Mouse (Mus musculus) lung, postnatal 36 days (tissue): Measurements from ENCODE around the gene Pitpnm2.

ENCODE experiments used
- DNase-seq: peaks from one replicate; pipeline ENCODE4 v3.0.0; 2022; ENCODE audit warnings: mixed read lengths

Gene Pitpnm2

DNA sequence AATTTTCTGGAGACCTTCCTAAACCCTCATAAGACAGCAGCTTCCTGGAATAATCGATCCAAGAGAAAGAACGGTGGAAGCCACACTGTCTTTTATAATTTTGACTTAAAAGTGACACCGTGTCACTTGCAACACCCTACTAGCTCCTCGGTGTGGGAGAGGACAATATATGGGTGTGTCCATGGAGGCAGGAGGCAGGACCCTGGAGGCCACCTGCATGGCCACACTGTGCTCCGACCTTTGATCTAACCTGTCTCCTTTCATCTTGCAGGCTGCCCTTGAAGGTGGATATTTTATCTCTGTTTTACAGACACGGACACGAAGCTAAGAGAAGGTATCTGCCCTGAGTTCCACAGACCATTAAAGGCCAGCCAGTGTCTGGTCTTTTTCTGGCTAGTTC is 51.1 kb downstream of the Pitpnm2 start:
- DNase-seq, result no peak

- no peak for DNase-seq
Observed at GRCm38 (mm10) chr5:124196082-124196481, 53.5 kb downstream of the Pitpnm2 start.

DNA sequence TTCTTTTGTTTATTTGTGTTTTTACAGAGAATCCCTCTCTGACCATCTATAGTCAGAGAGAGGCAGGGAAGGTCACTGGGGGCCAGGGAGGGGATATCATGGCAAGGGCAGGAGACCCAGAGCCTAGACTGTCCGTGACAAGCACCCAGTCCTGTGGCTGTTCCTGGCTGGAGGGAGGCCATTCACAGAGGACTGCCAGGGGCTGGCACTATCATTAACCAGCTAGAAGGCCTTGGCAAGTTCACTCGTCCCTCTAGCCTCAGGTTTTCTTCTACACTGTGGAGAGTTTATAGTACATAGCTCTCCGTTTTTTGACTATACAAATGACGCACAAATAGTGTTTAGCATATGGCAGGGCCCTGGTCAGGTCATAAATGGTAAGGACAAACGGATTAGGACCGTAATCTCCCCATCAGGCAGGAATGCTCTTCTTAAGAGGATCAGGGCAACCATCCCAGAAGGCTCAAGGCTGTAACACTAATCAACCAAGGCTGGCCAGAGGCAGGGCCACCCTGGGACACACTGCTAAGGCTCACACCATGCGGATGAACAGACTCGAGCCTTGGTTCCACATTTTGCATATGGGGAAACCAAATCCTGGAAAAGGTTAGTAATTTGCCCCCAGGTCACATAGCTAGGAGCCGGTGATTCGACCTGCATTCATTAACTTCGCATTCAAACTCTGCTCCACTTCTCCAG is 55.0 kb downstream of the Pitpnm2 start:
- no peak for DNase-seq

DNA sequence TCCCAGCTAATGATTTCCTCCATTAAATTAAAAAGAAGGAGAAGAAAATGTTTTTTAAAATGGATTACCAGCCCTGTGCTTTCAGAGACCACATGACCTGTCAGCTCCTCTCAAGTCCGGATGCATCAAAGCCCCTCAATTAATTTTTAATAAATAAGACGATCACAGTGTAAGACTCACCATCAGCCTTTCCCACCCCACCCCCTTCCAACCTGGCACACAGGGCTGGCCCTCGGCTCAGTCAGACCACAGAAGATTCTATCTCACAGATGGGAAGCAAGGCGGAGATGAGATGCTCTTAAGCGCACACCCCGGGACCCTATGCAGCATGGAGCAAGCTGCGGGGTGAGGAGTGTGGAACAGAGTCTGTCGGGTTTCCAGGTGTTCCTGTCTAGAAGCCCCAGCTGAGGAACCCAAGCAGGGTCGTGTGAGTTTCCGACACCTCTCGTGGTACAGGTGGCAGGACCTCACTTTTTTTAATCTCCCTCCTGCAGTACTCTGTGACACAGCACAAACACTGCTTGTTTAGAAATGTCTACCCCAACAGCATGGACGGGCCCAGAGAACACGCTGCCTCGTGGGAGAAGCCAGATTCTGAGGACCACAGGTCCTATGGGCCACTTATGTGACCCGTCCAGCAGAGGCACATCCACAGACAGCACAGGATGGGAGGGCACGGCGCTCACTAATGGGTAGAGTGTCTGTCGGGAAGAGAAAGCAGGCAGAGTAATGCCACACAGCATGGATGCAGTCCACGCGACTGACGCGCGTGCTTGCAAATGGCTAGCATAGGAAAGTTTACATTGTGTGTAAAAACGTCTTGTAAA is 56.1 kb downstream of the Pitpnm2 start:
- no peak for DNase-seq

DNA sequence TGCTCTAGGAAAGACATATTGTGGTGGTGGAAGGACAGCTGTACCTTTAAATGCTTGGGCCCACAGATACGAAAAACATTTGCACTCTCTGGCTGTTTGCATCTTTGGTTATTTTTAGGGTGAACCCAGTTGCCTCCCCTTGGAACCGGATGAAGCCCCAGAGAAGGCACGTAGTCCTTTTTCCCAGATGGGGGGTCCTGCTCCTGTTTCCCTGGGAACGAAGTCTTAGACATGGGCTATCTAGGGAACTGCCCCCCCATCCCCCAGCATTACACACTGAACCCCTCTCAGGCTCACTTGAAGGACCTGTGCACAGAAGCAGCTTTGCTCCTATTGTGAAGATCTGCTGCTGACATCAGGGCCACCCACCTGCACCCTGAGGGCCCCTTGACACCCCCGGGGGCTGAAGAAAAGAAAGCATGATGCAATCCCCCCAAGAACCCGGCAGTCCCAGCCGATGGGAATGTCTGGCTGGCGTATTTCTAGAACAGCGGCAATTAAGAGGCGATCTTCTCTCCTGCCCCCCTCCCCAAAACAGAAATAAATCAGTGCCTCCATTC is 56.8 kb downstream of the Pitpnm2 start:
- no peak for DNase-seq

- no peak for DNase-seq
Observed at GRCm38 (mm10) chr5:124192251-124192710, 57.3 kb downstream of the Pitpnm2 start.

DNA sequence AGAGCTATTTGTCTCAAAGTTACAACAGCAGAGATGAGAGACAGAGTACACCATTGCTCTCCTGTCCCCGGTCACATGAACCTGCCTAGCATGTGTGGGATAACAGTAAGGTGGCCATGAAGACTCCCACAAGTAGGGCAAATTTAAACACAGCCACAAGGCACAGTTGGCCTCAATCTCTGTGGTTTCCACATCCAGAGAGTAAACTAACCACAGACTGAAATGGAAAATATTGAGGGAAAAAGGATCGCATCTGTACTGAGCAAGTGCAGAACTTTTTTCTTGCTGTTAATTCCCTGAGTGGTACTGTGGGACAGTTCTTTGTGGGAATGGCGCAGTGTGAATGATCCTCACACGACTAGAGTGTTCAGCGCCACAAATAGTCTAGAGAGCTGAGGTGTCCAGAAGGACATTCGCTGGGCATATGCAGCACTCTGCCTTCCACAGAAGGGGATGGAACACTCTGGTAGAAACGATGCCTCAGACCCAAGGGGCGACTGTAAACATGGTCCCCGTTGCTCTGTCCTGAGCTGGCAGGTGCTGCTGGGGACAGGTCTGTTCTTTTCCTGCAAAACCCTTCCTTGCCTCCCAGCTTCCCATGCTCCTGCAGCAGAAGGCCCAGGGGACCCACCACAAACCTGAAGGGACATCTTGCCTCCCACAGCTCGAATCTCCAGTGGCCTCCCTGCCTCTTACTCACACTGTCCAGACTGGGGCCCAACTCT is 59.3 kb downstream of the Pitpnm2 start:
- no peak for DNase-seq

GRCm38 (mm10) chr5:124189572-124189981 is 60.0 kb downstream of the Pitpnm2 start:
- no peak for DNase-seq

DNA sequence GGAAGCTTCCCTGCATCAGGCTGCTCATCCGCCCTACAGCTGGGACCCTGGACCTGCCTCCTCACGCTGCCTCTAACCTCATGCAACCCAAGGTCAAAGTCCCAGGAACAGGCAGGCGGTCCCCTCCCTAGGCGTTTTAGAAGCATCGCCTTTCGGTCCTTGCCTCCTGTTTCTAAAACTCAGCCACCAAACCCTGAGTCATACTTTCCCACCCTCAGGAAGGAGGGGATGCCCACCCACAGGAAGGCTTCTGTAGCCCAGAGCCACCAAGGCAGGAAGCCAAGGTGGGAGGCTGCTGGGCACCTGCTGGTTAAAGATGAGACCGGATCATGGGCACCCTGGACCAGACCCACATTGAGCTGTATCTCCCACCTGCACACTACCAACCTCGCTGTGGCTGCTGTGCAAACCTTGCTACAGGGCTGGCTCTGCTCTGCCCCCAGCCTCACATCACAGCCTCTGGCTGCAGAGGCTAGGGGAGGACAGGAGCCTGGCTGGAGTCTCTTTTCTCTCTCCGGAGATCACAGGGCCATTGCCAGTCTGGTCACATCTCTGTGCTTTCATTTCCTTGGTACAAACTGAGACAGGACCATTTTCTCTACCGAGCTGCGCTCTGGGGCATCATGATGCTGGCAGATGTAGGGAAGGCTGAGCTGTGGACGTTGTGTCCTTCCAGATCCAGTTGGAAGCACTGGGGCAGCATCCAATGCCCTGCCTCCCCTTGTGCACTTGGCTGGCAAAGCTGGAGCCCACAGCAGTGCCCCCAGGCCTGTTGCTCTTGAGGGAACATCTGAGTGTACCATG is 61.9 kb downstream of the Pitpnm2 start:
- peak; percentile 29 for DNase-seq

DNA sequence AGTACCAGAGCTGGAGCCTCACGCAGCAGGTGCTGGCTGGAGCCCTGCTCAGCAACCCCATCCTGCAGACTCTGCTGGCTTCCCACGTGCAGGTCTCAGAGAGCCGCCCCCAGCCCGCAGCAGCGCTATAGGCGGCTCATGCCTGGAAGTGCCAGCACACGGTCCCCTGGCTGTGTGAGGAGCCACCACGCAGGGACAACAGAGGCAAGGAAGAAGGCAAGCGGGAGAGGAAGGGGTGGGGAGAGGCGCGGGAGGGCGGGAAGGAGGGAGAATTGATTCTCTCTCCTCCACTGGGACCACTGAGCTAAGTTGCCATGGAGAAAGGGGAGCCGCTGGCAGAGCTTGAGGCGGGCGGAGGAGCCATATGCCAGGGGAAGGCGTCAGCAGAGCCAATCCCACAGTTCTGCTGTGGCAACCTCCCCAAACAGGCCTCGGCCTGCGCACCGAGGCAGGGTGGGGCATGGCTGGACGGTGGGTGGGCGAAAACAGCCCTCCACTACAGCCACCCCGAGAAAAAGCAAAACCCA is 62.5 kb downstream of the Pitpnm2 start:
- no peak for DNase-seq

GRCm38 (mm10) chr5:124186465-124186854 is 63.1 kb downstream of the Pitpnm2 start:
- peak; percentile 34 for DNase-seq

DNA sequence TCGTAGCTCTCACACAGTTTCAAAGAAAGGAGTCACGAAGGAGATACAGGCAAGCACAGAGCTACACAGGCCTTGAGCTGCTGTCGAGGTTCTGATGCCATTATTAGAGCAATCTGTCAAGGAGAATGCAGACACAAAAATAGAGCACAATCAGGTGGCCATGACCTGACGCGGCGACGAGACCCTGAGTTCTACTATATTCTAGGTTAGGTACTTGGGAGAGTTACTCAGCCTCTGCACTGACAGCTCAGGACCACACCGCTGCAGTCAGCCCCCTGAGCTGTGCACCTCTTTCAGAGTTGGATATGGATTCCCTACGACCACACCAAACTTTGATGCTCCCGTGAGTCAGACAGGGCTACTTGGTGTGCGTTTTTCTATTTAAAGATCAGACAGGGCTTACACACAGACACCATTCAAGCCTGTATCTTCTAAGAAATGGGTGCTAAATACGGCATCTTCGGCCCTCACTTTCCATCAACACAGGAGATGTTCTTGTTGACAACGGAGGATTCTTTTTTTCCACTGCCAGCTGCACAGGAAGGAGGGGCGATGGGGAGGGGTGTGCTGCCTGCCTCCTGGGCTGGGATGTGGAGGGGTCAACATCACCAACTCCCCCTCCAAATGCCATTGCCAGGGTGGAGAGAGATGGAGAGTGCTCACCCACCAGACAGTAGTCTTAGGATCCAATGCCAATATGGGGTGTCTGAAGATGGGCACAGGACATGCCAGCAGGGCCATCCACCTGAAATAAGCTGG is 63.7 kb downstream of the Pitpnm2 start:
- DNase-seq, result no peak

DNA sequence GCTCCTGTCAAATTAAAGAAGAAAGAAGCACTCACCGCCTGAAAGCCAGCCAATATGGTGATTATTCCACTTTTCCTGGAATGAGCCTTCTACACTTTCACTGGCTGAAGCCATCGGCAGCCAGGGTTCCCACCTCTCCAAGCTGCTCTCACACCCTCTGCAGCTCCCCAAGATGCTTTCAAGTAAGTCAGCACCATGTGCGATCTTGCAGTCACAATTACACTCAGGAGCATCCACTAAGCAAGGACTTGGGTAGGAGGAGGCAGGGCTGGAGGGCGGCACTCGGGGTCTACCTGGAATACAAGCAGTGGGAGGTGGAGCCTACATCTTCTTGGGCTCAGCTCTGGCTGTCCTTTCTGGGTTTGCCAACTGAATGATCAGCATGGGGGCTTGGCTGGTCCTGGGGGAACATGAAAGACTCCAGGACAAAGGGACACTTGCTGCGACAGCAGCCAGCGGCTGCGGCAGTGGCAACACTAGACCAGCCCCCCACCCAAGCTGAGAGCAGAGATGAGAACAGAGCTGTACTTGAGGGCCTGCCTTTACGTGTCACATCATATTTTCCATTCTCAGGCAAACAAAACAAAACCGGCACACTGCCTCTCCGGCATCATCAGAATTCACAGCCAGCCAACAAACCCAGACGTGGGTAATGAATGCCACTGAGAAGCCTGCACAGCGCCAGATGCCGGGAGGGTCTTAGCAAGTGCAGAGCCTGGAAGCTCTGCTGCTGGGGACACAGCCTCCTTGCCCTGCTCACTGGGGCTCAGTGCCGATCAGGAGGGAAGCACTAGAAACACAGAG is 64.5 kb downstream of the Pitpnm2 start:
- no peak for DNase-seq

GRCm38 (mm10) chr5:124184191-124184590 is 65.4 kb downstream of the Pitpnm2 start:
- DNase-seq, result no peak

GRCm38 (mm10) chr5:124182642-124183041 is 66.9 kb downstream of the Pitpnm2 start:
- no peak for DNase-seq

DNA sequence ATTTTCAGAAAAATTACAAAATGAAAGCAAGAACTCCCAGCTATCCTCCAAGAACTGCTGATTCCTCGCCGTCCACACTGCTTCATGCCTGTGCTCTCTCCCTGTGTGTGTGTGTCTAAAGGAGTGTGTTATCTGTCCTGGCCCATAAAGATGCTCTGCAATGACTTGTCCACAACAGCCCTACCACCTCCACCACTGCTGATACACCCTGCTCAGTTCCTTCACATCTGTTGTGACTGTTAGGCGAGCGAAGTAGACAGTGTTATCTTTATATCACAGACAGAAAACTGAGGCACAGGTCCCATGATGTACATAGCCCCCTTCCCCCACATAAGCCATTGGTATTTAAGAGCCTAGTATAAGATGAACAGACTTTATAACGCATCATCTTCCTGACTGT is 67.5 kb downstream of the Pitpnm2 start:
- DNase-seq, result no peak

GRCm38 (mm10) chr5:124180500-124181167 is 68.9 kb downstream of the Pitpnm2 start:
- DNase-seq, result no peak

GRCm38 (mm10) chr5:124179411-124179810 is 70.1 kb downstream of the Pitpnm2 start:
- no peak for DNase-seq

GRCm38 (mm10) chr5:124176726-124177132 is 72.8 kb downstream of the Pitpnm2 start:
- peak; percentile 70 for DNase-seq

DNA sequence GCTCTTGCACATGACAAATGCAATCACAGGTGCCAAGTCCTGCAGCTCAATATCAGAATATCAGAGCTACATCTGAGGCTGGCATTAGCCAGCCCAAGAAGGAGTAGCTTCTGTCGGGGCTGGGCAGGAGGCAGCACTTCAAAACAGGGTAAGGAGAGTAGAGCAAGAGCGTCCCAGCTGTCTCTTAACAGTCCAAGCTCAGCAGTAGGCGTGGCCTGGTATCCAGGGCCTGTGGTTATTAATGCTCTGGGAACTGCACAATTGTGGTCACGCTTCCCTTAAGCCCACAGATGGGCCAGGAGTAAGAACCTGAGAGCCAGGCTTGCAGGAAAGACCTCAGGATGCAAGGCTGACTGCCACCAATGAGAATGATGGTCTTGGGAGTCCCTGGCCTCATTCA is 74.4 kb downstream of the Pitpnm2 start:
- no peak for DNase-seq
